Mouse (Mus musculus) megakaryocyte, adult 5-6 weeks (primary cell): ENCODE data around the gene Slc25a21. TPM values are rescaled to one million over a fixed set of nuclear protein-coding genes. Genes with fewer than 3 reads are reported as not detected.

Experiments
- ATAC-seq: 2 replicates; pipeline ENCODE4 v1.8.0; 2016; ENCODE audit warnings: mild to moderate bottlenecking, inconsistent platforms; ENCODE audit not compliant: poor library complexity, severe bottlenecking
- total RNA-seq, 2 experiments: library from RNA; stranded (forward) in 1 of 2; stranded (reverse) in 1 of 2; fragments of 153-499, 151-499 nt in 1 of 2; fragments of 221-1000, 200-1000 nt in 1 of 2; gene quantifications; 2 replicates each; pipeline versions ENCODE4 v1.2.3 to v1.2.4; 2015 to 2017

Gene Slc25a21
- total RNA-seq, 2 experiments from 2014 or later: 0.91 to 1.8 TPM

DNA sequence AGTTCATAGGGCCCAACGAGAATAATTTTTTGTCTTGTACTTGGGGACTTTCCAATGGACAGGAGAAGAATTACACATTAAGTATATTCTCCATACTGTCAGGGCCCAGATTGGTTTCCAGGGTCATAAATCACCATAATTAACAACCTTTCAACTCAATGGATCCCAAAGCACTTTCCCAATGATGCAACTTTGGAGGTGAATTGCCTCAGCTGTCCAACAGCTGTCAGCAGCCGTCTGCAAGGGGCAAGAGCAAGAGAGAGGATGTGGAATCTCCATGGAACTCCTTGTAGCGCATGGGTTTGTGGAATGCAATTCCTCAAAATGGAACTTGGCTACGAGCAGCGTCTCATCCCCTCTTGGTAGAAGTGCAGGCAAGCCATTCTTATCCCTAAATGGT, 302.3 kb downstream of the Slc25a21 start:
- ATAC-seq: no peak

DNA sequence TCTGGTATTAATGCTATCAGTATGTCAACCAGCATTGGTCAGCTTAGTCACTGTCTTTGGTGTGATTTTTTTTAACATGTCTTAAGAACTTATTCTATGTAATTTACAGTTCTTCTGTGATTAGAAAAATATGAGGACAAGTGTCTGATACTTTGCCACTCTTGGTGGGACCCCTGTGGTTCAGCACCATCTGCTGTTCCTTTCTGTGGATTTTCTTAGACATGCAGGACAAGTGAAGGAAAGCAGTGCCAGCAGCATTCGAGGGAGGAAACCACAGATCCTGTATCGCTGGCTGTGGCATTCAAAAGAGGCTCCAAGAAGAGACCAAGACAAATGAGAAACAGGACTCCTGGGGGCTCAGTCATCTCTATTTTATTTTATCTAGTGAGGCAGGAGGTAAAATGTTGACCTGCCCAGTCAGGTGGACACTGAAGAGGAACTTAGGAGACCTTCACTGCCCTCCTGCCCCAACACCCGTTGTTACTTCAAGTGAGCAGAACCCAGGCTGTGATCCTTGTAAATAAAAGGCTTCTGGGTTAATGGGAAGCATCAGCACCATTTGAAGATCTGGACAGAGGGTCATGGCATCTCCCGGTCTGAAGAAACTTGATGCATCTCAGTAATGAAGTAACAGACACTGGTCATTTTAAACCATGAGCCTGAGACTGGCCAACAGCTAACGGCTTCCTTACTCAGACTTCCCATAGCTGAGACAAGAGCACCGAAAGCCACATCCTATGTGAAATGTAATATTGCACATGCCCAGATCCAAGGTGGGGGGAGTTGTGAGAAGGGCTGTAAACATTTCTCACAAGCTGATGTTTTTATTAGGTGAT, 306.2 kb downstream of the Slc25a21 start:
- no peak for ATAC-seq

DNA sequence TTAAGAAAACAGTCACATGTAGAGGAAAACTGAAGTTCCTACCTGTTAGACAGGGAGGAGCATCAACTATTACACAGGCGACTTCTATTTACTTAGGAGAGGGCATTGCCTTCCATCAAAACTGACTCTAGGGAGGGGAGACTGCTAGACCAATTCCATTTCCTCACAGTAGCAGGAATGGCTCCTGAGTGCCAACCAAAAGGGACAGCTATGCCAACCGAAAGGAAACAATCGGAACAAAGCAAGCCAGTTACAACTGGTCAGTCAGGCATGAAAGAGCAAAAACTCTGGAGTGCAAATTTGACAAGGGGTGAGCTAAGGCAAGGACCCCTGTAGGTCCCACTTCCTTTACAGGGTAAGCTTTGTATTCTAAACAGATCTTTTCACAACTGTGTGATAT, 319.5 kb downstream of the Slc25a21 start:
- ATAC-seq: no peak

DNA sequence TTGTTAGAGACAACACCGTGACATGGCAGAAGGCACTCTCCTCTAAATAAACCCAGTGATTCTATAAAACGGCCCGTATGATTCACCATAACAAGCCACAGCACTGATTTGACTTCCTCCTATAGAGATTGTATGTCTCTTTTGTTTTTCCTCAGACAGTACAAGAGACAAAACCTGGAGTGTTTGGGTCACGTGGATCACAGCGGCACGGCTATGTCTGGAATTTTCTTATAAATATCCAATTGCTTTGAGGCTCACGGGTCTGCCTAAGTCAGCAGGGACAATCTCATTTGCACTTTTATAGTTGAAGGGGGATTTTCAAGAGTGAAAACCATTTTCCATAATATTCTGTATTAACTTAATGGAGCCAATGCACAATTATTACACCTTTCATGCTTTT, 320.7 kb downstream of the Slc25a21 start:
- ATAC-seq: no peak

DNA sequence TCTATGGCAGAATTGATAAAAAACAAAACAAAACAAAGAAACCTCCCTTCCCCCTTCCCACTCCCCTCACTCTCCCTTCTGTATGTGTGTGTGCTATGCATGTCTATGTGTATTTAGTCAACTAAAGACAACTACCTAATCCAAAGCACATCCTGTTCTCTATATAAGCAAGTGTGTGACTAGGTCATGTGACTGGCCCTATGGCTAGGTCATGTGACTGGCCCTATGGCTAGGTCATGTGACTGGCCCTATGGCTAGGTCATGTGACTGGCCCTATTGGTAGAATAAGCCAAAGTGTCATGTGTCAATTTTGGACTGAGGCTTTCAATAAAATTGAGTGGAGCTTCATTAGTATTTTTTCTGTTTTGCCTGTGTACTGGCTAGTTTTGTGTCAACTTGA, 324.1 kb downstream of the Slc25a21 start:
- no peak for ATAC-seq

DNA sequence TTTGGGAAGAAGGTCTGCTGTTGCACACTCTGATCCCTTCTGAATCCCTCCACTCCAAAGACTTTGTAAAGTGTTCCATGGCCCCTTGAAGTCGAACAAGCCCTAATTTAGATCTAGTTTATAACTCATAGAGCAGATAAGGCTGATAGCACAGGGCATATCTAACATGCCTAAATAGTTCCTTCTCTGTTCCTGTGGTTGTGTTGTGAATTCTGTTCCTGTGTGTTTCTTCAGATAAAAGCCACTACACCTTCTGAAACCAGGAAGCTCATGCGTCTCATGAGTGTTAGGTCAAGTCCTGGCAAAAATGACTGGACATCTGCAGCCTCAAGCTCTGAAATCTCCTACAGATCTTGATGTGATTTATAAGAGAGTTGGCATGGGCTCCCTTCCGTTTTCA, 326.7 kb downstream of the Slc25a21 start:
- no peak for ATAC-seq

DNA sequence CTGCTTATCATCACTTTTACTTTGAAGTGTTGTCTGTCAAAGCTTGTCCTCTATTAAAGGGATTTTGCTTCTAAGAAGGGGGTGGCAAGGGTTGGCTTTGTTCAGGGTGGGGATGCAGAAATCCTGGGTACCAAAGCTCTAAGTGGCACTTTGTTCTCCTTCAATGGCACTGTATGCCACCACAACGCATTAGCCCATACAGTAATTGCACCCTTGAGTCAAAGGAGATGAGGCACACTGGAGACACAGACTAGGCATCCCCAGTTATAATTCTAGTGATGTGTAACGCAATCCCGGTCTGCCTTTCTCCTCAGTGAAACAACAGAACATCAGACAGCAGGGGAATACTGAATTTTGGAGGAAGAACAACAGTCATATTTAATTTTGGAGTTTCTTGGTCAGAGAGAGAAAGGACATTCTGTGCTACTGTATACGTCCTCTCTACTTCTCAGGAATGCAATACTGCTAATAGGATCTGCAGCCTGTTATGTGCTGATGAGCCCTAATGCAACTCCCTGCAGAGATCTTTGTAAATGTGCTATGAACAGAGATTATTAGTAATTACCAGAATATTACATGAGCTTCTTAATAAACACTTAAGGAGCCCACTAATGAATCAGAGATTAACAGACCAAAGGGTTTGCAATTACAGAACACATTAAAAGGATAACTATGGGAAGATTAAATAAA, 333.3 kb downstream of the Slc25a21 start:
- no peak for ATAC-seq

DNA sequence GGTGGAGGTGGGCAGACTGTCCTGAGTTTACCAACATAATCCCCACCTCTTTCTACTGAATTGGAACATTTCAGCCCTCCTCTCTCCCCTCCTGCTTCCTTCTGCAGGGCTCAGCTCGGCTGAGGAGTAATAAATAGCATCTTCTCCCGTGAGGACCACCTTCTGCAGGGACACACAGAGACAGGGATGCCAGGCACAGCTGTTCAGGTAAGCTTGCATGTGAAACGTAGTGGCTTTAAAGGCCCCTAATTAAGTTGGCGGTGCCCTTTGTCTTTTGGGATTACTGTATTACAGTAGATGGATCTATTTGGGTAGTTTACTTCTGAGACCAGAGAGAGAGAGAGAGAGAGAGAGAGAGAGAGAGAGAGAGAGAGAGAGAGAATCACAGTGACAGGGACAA, 344.6 kb downstream of the Slc25a21 start:
- ATAC-seq: no peak

DNA sequence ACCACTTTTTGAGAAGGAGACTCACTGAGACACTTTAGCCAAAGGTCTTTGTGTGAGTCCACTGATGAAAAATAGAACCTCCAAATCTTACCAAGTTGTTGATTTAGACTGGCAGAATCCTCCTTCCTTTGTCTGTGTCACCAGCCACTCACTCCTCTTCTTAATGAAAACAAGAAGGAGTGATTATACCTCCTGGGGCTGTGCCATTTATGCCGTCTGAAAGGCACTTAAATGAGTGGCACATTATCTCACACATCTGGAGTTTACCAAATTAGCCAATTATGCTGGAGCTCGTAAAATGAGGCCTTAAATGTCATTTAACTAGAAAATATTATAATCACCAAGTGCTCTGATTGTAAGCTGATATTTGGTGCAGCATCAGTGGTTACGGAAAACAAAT, 345.8 kb downstream of the Slc25a21 start:
- no peak for ATAC-seq

DNA sequence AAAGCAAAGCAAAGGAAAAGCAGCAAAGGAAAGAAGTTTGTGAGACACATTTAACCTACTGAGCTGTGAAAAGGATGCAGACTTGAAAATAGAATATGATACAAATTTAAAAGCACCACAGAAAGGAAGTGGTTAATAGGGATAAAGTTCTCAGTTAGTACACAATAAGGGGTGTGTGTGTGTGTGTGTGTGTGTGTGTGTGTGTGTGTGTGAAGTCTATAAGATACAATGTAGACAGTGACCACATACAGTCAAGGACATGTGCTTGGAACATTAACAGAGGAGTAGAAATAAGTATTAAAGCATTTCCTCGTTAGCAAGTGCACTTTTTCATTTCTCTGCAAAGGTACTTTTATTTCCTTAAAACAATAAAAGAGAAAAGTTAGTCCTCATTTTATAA, 367.3 kb downstream of the Slc25a21 start:
- no peak for ATAC-seq

DNA sequence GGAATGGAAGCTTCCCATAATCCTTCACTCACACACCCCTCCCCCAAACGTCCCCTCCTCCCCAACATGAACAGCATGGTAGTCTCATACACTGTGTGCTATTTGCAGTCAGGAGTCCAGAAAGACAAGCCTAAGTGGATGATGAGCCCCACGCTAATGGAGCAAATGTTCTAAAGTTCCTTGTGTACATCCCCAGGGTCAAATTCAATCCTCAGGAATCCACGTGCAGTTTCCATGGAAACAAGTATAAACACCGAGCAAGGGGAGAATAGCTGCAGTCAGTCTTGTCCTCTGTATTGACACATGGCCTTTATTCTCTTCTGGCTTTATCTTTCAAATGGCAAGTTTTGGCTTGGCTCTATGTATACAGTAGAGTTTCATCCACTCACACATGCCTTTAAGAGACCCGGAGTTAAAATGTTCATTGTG, 367.8 kb downstream of the Slc25a21 start:
- no peak for ATAC-seq

DNA sequence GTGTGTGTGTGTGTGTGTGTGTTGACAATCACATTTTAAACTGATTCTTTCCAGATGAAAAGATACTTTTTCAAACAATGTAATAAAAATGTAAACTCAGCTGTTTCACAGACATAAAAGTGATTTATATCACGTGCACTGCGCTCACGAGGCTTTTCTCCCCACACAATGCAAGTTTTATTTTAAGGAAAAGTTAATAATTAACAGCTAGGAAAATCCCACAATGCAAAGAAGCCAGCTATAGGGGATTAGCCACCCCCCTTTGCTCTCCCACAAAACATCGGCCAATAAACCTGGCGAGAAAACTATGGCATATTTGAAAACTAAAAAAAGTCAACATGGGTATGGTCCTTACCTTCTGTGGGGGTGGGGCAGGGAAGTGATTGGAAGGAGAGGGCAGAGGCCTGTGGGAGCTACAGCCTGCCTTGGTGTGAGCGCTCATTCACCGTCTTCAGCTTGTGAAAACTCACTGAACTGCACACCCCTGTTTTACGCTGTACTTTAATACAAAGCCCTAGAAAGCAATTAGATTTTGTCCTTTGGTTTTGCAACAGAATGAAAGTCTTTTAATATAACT, 369.4 kb downstream of the Slc25a21 start:
- no peak for ATAC-seq

DNA sequence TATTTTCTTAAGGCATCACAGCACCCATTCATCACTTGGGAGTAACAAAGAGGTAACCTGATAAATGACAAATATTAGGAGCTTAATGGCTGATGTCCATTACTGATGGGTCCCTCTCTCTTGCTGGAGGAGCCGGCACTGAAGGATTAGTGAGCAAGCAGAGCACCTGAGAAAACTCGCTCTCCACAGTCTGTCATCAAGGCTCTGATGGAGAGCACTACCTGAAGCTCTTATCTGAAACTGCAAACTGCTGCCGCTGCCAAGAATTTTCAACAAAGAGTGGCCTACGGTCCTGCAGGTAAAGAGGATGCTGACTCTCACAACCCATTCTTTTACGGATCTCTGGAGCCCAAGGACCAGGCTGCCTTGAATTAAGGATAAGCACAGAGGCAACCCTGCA, 372.6 kb downstream of the Slc25a21 start:
- no peak for ATAC-seq

DNA sequence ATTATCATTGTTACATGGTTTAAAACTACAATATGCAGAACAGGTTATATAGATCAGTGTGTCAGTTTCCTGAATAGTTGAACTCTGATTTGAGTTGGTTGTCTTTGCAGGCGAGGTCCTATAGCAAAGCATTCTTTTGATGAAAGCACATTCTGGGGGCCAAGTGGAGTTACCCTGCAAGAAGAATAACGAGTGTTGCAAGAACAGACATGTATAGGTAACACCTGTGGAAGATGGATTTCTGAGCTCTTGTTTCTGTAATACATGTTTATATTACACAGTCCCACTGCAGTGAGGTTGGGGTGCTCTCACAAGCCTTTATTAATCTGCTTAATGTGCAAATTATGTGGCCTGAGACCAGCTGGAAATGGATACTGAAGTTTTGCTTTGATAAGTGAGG, 375.1 kb downstream of the Slc25a21 start:
- ATAC-seq: no peak

DNA sequence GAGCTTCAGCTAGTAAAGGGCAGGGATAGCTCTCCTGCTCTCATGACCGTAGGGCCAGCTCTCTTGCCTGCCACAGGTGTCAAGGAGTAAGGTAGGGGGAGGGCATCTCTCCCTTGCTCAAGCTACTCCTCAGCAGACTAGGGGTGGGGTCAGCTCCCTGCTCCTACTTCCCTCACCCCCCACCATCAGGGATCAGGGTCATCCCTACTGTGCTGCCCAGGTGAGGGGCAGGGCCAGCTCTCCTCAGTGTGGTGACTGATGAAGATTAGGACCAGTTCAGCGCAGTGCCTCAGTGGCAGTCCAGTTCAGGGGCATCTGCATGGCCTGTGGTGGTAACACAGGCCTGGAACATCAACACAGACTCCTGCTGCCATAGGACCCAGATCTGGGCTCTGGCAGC, 376.7 kb downstream of the Slc25a21 start:
- ATAC-seq: no peak

DNA sequence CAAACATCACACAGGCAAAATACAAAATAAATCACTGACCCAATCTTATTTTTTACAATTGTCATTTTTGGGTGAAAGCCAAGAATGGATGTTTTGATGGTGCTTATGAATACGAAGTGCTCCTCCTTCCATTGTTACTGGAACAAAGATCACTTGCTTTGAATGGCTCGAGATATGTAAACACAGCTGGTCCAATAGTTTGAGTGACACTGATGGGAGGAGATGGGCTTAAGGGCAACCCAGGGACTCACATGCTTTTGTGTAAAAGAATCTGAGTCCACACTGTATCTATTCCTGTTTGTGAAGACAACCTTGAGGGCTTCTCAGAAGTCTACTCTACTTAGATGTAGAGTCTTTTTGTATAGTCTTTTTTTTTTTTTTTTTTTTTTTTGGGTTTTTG, 389.8 kb downstream of the Slc25a21 start:
- ATAC-seq: no peak

DNA sequence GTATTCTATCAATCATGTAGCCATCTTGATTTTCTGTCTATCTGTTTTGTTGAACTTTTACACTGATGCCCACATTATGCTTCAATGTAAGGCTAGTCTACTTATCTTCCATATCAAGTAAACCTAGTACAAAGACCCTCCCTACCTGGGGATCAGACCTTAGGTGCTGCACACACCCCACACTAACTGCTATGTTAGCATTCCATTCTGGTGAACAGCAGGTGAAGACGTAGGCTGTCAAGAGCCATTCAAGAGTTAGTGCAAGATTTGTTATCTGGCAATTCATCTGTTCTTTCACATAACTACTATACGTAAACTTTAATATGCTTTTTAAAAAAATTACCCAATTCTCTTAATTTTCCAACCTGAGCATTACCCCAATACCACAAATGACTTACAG, 390.2 kb downstream of the Slc25a21 start:
- no peak for ATAC-seq

DNA sequence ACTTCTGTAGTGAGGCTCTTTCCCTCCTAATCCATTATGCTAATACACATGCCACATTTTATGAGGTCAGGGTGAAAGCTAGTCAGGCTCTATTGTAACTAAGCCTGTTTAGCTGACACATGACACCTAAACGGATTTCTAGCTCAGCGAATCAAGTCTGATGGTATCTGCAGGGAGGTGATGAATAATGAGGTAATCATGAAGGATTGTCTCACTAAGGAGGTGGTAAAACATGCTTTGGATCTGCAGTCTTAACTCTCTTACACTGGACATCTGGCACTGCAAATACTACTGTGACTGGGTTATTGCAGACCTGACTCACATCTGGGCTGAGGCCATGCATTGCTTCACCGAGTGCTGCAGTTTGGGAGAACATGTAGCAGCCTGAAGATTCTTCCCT, 392.8 kb downstream of the Slc25a21 start:
- ATAC-seq: no peak

DNA sequence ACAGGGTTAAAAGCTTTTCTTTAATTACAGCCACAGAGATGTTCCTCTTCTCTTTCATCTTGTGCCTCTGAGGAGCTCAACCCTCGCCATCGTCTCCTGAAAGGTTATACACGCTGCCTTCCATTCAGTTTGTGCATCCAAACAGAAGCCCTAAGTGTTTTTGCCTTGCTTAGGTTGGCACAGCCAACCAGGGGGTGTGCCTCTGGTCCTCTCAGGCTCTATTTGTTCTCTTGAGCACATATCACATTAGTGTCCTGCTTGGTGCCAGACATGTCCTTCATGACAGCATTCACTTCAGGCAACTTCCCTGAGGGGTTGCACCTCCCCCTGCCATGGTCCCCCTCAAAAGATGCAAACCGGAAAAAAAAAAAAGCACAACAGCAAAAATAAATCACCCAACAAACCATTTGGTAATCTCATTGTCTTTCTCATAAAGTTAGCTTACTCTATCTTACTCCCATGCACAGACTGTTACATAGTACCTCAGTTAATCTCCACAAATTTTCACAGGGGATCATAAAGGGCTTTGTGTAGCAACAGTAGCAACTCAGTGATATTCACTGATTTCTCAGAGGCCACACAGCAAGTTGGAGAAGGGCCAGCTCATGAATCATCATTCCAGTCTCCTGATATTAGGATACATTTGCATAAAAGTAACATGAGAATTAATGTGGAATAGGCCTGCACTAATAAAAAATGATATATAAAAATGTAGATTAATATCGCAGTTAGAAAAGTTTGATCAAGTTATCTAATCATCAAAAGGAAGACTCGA, 398.4 kb downstream of the Slc25a21 start:
- no peak for ATAC-seq

DNA sequence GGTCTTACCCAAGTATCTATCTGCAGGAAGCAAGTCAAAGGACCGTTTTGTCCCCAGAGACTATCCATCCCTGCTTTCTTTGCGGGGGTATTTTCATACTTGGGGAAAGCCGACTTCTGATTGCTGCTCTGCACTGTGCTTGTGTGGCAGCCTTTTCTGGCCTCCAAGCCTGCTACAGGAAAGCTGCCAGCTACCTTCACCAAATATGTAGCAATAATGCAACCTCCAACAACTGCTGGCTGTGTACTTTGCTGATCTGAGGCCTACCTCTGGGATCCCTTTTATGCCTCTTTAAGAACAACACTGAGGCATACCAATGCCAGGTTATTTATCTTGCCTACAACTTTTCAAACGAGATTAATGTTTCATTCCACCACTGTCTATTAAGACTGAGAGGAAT, 408.0 kb downstream of the Slc25a21 start:
- ATAC-seq: no peak

DNA sequence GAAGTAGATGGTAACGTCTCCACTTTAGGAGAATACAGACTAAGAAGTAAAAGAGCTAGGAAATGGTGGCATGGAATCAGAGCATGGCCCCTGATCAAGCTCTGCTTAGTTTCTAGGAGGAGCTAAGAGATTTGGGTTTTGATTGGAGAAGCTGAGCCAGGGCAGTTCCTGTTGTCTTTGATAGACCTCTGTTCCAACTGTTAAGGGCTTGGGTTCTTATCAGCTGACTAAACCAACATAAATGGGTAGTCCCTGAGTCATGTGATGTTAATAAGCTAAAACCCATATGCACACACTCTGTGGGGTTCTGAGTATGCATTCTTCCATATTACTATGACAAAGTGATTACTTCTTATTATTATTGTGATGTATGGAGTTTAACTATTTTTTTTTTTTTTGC, 412.0 kb downstream of the Slc25a21 start:
- no peak for ATAC-seq
